Mouse (Mus musculus) testis, adult 2 months (tissue): ENCODE data around the gene Idi2.

Experiments
- CTCF ChIP-seq: fragments of 200-500 bp; IDR thresholded peaks from 2 replicates; pipeline ENCODE4 v1.5.1; 2012; ENCODE audit warnings: low read depth, mild to moderate bottlenecking, inconsistent platforms, low read length, moderate library complexity; ENCODE audit not compliant: control insufficient read depth, insufficient read depth, insufficient replicate concordance
- POLR2A ChIP-seq: fragments of 200-500 bp; IDR thresholded peaks from 2 replicates; pipeline ENCODE4 v1.6.1; 2012; ENCODE audit warnings: low read depth, mild to moderate bottlenecking, inconsistent platforms, low read length, moderate library complexity; ENCODE audit not compliant: control insufficient read depth

DNA sequence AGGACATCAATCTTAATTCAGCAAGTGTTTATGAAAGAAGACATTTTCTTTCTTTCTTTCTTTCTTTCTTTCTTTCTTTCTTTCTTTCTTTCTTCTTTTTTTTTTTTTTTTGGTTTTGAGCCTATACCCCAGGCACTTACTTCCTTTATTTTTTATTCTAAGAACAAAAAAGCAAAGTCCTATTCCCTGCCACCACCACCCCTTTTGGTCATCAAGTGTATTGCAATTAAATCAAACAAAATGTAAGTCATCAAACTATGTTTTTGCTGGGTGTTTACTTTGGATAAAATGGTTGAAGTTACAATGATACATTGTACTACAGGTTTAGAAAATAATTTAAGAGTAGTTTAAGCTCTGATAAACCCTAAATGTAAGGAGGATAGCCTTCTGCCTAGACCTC, 19.7 kb downstream of the Idi2 start:
- TF ChIP-seq POLR2A = no peak
- TF ChIP-seq CTCF = no peak
